Mouse (Mus musculus): ENCODE results near the gene Epop. TPM values are rescaled to one million over a fixed set of nuclear protein-coding genes. Genes with fewer than 3 reads are reported as not detected.
"Not testable (repeated sequence)": the region's sequence is repeated elsewhere in the genome, so short reads cannot be mapped to it uniquely, and the experiment has no call there.

The Epop gene
- polyA plus RNA-seq, 1 experiment, result 15.9 TPM

GRCm38 (mm10) chr11:97660734-97661647, 31.5 kb upstream of the Epop start:
- peaks cover 25% of the 10 kb centered on the region for H3K79me3 ChIP-seq (ENCODE audit: low read depth)
- TF ChIP-seq MYOD1 (IDR thresholded peaks at IDR 0.05; ENCODE audit: control insufficient read depth, insufficient read length, low read depth), result no peak
- H3K79me2 ChIP-seq (ENCODE audit: control insufficient read depth, insufficient read depth), result peaks cover 54% of the 10 kb centered on the region
- H3K36me3 ChIP-seq (ENCODE audit: control insufficient read depth, insufficient read depth), result peaks cover 12% of the 10 kb centered on the region
- no peaks in the 10 kb centered on the region for H3K27me3 ChIP-seq (ENCODE audit: control insufficient read depth, insufficient read depth, insufficient read length)
- H3ac ChIP-seq (ENCODE audit: control insufficient read depth, insufficient read length, low read depth), result peak overlapping the region; percentile 51
- H3K4me3 ChIP-seq (ENCODE audit: insufficient read depth, poor library complexity, severe bottlenecking), result peak overlapping the region; percentile 83

GRCm38 (mm10) chr11:97659990-97660714, 30.6 kb upstream of the Epop start:
- H3ac ChIP-seq (ENCODE audit: control insufficient read depth, insufficient read length, low read depth), result peak overlapping the region; percentile 93
- peaks cover 4% of the 10 kb centered on the region for H3K36me3 ChIP-seq (ENCODE audit: control insufficient read depth, insufficient read depth)
- H3K79me2 ChIP-seq (ENCODE audit: control insufficient read depth, insufficient read depth), result peaks cover 45% of the 10 kb centered on the region
- H3K4me3 ChIP-seq (ENCODE audit: insufficient read depth, poor library complexity, severe bottlenecking), result peak overlapping the region; percentile 83
- H3K79me3 ChIP-seq (ENCODE audit: low read depth), result peaks cover 18% of the 10 kb centered on the region
- no peak for TF ChIP-seq MYOD1 (IDR thresholded peaks at IDR 0.05; ENCODE audit: control insufficient read depth, insufficient read length, low read depth)
- TF ChIP-seq CTCF (IDR thresholded peaks at IDR 0.05; ENCODE audit: control insufficient read depth, insufficient read depth, insufficient read length), result no peak
- TF ChIP-seq FOSL1 (IDR thresholded peaks at IDR 0.05; ENCODE audit: insufficient read depth, low read length, poor library complexity, severe bottlenecking), result no peak
- no peak for TF ChIP-seq USF1 (IDR thresholded peaks at IDR 0.05; ENCODE audit: low read depth)
- no peak for TF ChIP-seq MAX (IDR thresholded peaks at IDR 0.05)
- TF ChIP-seq MYOG (IDR thresholded peaks at IDR 0.05; ENCODE audit: control insufficient read depth, extremely low read depth, insufficient read length), result no peak
- no peak for TF ChIP-seq CEBPB (IDR thresholded peaks at IDR 0.05; ENCODE audit: low read depth)
- H3K27me3 ChIP-seq (ENCODE audit: control insufficient read depth, insufficient read depth, insufficient read length), result no peaks in the 10 kb centered on the region

GRCm38 (mm10) chr11:97659267-97659989, 29.9 kb upstream of the Epop start:
- Histone ChIP-seq H3K36me3 (ENCODE audit: control insufficient read depth, insufficient read depth) (peaks cover 4% of the 10 kb centered on the region), H3K27me3 (ENCODE audit: control insufficient read depth, insufficient read depth, insufficient read length) (no peaks in the 10 kb centered on the region), H3K79me3 (ENCODE audit: low read depth) (peaks cover 11% of the 10 kb centered on the region), H3K4me3 (ENCODE audit: insufficient read depth, poor library complexity, severe bottlenecking) (peak overlapping the region; percentile 83), H3K79me2 (ENCODE audit: control insufficient read depth, insufficient read depth) (peaks cover 38% of the 10 kb centered on the region), H3ac (ENCODE audit: control insufficient read depth, insufficient read length, low read depth) (peak overlapping the region; percentile 93)
- TF ChIP-seq USF1 (IDR thresholded peaks at IDR 0.05; ENCODE audit: low read depth) (no peak), MAX (IDR thresholded peaks at IDR 0.05) (no peak), MYOD1 (IDR thresholded peaks at IDR 0.05; ENCODE audit: control insufficient read depth, insufficient read length, low read depth) (no peak), FOSL1 (IDR thresholded peaks at IDR 0.05; ENCODE audit: insufficient read depth, low read length, poor library complexity, severe bottlenecking) (no peak), CTCF (IDR thresholded peaks at IDR 0.05; ENCODE audit: control insufficient read depth, insufficient read depth, insufficient read length) (no peak), MYOG (IDR thresholded peaks at IDR 0.05; ENCODE audit: control insufficient read depth, extremely low read depth, insufficient read length) (no peak), CEBPB (IDR thresholded peaks at IDR 0.05; ENCODE audit: low read depth) (no peak)

- Histone ChIP-seq H3K79me2 (ENCODE audit: control insufficient read depth, insufficient read depth) (peaks cover 32% of the 10 kb centered on the region), H3K27me3 (ENCODE audit: control insufficient read depth, insufficient read depth, insufficient read length) (no peaks in the 10 kb centered on the region), H3ac (ENCODE audit: control insufficient read depth, insufficient read length, low read depth) (no peak overlapping the region), H3K79me3 (ENCODE audit: low read depth) (peaks cover 8% of the 10 kb centered on the region), H3K36me3 (ENCODE audit: control insufficient read depth, insufficient read depth) (peaks cover 4% of the 10 kb centered on the region), H3K4me3 (ENCODE audit: insufficient read depth, poor library complexity, severe bottlenecking) (peak overlapping the region; percentile 83)
- TF ChIP-seq MAX (IDR thresholded peaks at IDR 0.05) (no peak), USF1 (IDR thresholded peaks at IDR 0.05; ENCODE audit: low read depth) (no peak), CTCF (IDR thresholded peaks at IDR 0.05; ENCODE audit: control insufficient read depth, insufficient read depth, insufficient read length) (no peak), MYOD1 (IDR thresholded peaks at IDR 0.05; ENCODE audit: control insufficient read depth, insufficient read length, low read depth) (no peak), CEBPB (IDR thresholded peaks at IDR 0.05; ENCODE audit: low read depth) (no peak), FOSL1 (IDR thresholded peaks at IDR 0.05; ENCODE audit: insufficient read depth, low read length, poor library complexity, severe bottlenecking) (no peak), MYOG (IDR thresholded peaks at IDR 0.05; ENCODE audit: control insufficient read depth, extremely low read depth, insufficient read length) (no peak)
These were observed 29.3 kb upstream of the Epop start for GRCm38 (mm10) chr11:97658751-97659266.

GRCm38 (mm10) chr11:97657967-97658366, 28.5 kb upstream of the Epop start:
- not testable (repeated sequence) for H3K36me3 ChIP-seq (ENCODE audit: control insufficient read depth, insufficient read depth); H3ac ChIP-seq (ENCODE audit: control insufficient read depth, insufficient read length, low read depth); H3K27me3 ChIP-seq (ENCODE audit: control insufficient read depth, insufficient read depth, insufficient read length); H3K79me3 ChIP-seq (ENCODE audit: low read depth); H3K4me3 ChIP-seq (ENCODE audit: insufficient read depth, poor library complexity, severe bottlenecking)
- H3K79me2 ChIP-seq (ENCODE audit: control insufficient read depth, insufficient read depth), result peaks cover 27% of the 10 kb centered on the region

Measured in C2C12 (cell line).